Mouse (Mus musculus) spleen, adult 12 weeks (tissue): ENCODE measurements around the gene Foxg1.

Experiments used
- DNase-seq: peaks from one replicate; pipeline ENCODE4 v3.0.0; 2022; ENCODE audit warnings: low spot score

Gene Foxg1

DNA sequence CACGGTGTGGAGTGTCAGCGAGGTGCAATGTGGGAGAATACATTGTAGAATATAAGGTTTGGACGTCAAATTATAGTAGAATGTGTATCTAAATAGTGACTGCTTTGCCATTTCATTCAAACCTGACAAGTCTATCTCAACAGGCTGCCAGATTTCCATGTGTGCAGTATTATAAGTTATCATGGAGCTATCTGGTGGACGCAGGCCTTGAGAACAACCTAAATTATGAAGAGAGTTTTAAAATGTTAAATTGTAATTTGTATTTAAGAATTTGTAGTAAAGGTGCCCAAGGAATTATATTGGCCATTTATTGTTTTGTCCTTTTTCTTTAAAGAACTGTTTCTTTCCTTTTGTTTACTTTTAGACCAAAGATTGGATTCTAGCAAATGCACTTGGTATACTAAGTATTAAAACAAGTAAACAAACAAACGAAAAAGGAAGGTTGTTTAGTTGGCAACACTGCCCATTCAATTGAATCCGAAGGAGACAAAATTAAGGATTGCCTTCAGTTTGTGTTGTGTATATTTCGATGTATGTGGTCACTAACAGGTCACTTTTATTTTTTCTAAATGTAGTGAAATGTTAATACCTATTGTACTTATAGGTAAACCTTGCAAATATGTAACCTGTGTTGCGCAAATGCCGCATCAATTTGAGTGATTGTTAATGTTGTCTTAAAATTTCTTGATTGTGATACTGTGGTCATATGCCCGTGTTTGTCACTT is 3.8 kb downstream of the Foxg1 start:
- DNase-seq = no peak

DNA sequence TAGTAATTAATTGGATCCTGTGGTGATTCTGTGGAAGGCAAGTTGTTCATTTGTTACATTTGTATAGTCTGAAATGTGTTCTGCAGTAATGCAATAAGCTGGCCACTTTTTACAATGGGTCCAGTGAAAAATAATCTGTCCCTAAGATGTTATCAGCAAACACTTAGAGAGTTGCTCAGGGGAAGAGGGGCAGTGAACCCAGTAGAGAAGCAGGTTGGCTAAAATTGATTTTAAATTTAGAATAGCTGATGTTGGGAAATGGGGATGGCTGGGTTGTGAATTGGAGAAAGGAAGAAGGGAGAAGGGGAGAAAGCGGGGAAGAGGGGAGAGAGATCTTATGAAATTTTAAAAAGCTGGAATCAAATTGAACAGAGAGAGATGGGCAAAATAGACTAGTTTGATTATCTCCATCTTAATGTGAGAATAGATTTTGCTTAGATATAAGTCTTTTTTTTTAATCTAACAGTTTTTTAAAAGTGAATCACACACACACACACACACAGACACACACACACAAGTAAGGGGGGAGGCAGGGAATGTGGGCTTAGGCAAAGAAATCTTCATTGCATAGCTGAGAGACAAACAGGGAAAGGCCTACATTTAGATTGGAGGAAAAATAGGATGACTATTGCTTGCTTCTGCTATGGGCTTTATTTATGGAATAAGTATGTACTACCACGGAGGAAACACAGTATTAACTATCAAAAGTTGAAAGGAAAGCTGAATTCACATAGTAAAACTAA is 5.6 kb downstream of the Foxg1 start:
- DNase-seq = no peak

DNA sequence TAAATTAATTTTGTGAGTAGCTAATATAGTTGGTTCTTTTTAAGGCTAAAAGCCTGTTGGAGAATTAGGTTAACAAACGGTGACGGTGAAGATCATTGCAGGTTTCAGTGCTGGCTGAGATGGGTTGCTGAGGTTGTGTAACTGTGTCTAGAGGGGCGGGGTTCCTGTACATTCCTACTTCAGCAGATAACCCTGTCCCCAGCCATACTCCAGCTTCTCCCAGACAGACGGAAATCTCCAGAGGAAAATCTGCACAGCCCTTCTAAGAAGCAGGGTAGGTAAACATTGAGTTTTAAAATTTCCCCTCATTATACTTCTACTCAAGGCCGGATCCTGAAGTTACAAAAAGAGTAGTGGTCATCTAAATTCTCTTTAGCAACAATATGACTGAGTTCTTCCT is 7.2 kb downstream of the Foxg1 start:
- DNase-seq = no peak

DNA sequence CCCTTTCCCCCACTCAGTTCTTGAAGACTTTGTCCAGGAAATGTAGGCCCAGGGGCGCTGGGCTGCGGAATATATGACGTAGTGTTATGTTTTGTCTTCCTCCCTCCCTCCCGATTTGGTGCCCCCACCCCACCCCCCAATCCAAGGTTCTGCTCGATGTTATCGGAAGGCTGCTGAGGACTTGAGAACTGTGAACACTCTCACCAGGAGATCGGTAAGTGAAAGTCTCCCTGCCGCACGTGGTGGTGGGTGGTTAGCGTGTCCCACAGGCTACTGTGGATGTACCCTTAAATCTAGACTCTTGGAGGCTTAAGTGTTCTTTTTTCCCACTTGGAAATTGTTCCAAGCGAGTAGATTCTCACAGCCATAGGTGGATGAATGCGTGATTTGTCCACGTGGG is 7.8 kb downstream of the Foxg1 start:
- no peak for DNase-seq

DNA sequence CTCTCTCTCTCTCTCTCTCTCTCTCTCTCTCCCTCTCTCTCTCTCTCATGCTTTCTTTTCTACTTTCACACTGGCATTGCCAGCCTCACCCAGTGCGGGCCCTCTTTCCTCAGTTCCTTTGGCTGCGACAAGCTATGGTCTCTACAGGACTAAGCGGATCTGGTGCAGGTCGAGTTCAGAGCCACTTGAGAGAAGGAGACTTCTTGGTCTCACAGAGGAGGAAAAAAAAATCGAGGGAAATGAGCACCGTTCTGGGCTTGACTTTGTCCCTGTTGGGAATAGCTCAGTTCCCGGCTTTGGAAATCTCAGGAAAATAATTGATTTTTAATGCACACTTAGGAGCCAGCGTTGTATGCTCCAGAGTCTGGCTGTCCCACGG is 8.5 kb downstream of the Foxg1 start:
- no peak for DNase-seq

DNA sequence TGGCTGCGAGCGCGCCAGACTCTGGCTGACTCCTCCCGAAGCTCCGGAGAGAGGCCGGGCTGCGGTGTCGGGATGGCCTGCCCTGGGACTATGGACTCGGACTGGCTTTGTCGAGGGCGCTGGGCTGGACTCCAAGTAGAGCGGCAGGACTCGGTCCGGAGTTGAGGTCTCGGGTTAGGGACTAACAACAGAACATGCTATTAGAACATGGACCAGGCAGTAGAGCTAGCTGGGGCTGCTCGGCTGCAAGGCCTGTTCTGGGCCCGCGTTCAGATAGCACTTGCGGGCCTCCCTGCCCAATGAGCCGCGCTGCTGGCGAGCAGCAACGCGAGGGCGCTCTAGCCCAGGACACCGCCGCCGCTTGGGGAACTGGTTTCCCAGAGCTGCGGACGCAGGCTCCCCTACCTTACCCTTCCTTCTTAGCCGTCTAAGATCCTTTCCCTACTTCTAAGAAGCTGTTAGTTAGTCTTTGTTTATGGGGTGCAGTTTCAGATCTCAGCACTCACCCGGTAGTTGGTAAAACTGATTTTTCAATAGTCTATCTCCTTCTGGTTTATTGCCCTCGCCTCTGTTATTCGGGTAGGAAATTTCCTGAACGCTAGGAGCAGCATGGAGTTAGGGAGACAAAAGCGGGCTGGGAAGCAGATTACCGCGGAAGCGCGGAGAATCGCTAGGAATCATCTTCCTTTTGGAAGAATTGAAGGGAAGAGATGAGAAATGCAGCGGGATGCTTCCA is 9.0 kb downstream of the Foxg1 start:
- no peak for DNase-seq

DNA sequence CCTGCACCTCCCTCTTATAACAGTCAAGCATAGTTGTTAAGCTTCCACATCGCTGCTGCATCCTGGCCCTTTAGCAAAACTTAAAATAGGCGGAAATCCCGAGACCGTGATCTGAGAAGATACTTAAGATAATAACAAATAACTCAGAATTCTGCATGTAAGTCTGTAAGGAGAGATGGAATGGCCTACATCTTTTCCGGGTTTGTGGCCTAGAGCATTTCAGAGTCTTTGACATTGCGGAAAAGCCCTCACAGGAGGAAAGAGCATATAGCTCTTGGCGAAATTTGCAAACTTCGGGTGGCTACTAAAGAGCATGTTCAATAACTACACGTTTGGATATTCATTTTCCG is 9.6 kb downstream of the Foxg1 start:
- DNase-seq = no peak

DNA sequence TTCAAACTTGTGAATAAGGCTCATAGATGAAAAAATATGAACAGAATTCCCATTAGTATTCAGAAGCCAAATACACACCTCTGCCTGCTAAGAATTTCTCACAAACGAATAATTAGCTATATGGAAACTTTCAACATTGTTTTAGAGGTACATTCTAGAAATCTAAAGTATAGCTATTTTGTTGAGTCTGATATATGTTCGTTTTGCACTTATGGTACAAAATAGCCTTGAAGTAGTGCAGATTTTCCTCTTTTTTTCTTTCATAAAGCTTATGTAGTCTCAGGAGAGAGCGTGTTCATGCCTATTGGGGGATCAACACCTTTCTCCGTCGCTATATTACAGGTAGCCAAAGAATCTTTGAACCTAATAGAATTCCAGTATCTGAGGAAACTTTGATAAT is 10.4 kb downstream of the Foxg1 start:
- DNase-seq = no peak

DNA sequence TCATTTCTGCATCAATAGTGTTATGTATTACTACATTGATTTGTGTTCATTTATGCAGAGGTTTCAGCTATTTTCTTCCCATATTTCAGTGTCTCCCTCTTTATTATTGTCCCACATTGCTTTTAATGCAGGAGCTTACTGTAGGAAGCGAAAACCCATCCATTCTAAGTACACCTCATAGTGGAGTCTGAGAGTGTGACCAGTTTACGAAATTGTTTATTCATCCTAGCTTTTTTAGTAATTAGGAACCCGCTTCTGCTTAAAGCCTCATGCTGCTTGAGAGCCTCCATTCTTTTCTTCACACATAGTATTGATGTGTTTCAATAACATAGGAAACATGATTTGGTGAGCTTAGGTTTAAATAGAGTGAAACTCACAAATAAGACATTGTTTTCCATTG is 11.2 kb downstream of the Foxg1 start:
- DNase-seq = no peak

DNA sequence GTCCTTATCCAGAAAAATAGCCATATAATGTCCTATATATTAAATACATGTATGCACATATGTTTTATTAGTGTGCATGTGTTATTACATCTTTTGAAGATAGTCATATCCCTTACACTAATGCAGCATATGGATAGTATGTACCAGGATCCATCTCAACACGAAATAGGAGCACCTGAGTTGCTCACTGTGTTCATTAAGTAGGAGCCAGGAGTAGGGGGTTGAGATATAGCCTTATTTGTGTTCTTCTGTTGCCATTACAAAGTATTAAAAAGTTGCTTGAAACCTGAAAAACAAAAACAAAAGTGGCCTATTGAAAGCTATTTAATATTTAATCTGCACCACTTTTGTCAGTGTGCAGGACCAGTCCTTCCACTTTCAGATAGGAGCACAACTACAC is 11.7 kb downstream of the Foxg1 start:
- DNase-seq = no peak

DNA sequence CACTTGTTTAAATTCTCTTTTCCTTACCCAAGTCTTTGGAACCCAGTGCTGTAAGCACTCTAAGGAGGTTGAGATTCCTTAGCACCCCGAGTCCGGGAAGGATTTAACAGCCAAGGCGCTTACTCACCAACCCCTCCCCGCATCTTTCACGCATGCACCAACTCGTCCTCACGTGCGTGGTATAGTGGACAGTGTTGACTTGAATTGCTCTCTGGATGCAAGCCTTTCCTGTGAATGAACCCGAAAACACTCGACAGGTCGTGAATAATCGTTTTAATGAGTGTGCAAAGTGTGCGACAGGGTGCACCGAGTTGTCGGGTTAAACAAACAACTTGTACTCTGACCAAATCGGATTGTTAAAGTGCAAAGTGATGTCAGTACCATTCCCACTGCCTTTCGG is 12.4 kb downstream of the Foxg1 start:
- DNase-seq = no peak

DNA sequence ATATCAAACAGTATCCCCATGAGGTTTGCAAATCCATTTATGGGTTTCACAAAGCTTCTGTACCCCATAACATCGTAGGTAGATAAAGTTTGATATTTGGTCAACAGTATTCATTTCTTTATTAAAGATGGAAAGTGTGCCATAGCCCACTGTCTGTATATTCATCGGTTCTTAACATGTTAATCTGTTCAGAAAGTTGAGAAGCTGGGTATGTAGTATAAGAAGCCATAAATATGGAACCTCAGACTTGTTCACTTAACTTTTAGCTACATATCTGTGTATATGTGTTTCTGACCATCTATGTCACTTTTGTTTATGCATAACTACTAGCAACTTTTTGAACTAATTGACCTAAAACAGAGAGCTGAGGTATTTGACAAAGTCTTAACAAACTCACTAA is 13.5 kb downstream of the Foxg1 start:
- no peak for DNase-seq

DNA sequence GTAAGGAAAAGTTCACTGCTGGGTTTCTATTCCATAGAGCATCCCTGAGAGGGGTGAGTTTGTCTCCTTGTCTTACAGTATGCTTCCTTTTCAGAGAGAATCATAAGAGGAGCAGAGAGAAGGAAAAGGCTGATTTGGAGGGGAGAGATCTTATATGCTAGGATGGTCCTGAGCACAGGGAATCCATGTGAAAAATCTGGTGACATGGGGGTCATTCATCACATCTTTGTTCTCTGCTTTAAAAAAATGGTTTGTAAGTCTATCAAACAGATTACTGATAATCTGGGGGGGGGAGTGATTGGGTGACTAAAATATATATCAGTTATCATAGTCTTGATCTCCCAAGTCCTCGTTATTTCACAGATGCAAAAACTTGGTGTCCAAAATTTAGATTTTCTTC is 14.3 kb downstream of the Foxg1 start:
- DNase-seq = no peak

DNA sequence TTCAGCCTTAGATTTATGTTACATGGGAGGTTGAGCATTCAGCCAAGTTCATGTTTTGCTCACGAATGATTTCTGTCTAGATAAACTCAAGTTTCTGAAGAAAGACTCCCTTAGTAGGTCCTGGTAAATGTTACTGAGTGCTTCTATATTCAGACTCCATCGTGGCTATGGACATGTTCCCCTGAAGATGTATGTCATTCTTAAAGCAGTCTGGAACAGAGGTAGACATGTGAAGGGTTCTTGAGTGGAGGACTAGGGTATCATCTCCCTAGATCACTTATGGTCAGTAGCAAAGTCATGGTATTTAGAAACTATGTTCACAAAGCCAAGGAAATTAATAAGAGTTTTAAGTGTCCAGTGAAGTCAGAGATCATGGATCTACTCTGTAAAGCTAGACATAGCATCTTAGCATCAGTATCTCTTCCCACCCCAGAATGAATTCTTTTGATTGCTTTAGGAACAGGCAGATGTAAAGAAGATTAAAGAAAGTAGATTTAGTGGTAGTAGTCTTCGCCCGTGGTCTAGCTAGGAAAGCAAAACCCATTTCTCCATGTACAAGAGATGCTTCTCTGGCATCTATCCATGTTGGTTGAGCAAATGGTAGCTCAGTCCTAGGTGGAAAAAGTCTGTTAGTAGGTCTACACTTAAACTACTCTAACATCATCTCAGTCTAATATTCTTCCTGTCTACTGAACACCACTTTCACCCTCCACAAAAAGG is 15.1 kb downstream of the Foxg1 start:
- DNase-seq = no peak

DNA sequence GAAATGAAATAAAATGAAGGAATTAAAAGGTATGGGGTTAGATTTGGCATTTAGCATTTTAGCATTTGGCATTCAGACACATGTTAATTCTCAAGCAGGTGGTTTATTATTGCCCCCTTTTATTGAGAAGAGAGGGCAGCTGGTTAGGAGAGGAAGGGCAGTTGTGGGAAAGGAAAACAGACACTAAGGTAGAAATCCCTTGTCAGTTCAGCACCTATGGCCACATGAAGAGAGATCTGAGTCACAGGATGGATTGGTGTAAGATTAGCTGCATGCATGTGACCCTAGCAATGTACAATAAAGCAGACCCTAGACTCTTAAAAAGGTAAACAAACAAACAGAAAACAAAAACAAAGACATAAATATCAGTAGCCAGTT is 15.7 kb downstream of the Foxg1 start:
- no peak for DNase-seq

DNA sequence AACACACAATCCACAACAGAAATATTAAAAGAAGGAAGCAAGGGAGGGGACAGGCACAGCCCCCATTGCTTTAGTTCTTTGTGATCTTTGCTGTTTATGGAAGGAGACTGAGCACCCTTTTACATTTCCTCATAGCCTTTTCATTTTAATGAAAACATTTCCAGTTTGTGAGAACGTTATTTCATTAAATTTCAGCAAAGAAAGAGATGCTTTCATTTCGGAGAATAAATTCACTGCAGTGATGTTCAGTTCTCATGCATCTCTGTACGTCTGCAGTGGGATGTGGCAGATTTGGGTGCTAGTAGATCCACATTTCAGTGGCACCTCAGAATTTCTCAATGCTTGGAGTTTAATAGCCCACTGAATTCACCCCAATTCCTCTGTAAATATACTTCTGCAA is 16.2 kb downstream of the Foxg1 start:
- no peak for DNase-seq

DNA sequence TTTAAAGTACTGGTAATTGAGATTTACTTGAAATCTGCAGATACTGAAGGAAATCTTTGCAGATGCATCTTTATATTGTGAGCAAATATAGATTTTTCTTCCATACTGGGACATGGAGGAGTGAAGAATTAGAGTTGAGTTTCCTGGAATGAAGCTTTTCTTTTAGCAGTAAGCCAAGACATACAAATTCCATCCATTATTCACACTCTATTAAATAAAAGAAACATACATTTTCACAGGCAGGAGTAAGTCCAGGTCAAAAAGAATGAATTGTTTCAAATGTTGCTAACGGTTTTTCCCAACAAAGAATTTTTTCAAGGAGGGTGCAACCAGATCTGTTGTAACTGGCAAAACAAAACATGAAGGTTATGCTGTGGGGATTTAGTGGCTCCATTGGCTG is 17.2 kb downstream of the Foxg1 start:
- no peak for DNase-seq

DNA sequence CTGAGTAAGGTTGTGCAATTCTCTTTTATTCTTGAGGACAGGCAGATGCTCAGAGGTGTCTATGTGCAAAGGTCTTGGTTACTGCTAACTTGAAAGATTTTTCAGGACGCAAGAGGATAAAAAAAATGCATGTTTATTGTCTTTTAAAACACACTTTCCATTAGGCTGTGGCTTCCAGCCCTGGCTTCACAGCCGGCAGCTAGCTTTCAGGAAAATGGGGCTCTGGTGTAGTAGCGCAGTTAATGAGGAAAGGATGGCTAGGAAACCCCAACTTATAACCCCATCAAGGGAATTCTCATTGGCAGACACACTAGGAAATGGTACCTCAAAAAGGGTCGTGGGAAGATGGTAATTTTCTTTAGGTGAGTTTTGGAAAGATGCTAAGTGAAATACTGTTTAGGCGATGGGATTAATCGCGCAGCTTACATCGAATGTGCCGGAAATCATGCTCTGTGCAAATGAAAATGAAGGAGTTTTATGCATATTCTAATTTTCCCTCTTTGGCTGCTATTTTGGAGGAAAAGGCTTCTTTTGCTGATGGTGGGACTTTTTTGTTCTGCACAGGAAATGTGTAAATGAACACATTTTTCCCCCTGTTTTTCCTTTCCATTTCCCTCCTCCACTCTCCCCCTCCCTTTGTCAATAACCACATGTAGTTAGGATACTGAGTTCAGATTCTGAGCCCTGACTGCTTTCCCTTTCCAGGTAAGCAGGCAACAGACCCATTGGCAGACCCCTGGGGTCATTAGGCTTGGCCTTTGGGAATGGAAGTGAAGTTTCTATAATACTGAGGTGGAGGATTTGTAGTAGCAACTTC is 17.8 kb downstream of the Foxg1 start:
- DNase-seq = no peak

DNA sequence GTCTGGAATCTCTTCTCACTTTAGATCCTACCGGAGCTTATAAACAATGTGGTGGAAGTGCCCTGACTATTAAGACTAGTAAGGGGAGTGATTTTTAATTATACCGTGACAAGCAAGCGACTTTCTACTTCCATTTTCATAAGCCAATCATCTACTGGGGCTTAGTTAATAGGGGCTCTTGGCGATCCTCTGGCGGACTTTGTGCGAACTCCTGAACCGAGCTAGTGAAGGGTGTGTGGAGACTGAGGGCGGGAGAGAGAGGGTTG is 18.3 kb downstream of the Foxg1 start:
- no peak for DNase-seq

DNA sequence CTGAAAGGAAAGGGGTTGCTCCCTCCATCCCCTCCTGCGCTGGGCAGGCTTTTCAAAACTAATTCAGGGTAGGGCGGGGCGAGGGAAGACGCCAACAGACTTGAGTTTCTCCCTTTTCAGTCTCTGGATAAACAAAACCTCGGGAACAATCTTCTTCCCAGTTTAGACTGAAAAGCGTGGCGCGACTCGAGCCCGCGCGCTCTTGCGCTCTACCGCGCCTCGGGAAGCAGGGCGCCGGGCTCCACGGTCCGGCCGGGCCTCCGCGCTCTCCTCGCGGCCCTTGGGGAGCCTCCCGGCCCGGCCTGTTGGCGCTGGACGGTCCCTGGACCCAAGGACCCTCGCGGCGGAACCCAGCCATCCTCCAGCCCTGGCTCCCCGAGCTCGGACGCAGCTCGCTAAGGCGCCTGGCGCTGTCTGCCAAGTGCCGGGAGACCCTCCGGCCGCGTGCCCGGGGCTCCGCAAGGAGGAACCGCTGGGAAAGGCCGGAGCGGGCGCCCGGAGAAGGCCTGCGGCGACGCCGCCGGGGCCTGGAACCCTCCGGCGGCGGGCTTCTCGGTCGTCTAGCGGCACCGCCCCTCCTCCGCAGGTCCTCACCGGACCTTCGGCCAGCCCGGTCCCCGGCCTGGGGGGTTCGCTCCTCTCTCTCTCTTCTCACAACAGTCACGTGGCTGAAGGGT is 18.8 kb downstream of the Foxg1 start:
- DNase-seq = no peak

DNA sequence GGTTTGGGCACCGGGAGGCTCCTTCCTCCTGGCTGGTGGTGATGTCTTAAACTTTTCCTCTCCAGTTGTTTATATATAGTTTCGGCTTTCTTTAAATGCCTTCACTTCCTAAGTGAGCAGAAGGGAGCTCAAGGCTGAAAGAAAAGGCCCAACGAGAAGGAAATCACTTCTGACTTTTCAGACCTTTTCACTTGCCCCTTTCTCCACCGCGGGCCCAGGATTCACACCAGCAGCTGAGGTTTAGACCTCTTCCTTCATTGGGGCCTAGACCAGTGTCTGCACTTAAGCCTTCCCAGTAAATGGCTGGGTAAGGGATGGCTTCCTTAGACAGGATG is 19.3 kb downstream of the Foxg1 start:
- DNase-seq = no peak

DNA sequence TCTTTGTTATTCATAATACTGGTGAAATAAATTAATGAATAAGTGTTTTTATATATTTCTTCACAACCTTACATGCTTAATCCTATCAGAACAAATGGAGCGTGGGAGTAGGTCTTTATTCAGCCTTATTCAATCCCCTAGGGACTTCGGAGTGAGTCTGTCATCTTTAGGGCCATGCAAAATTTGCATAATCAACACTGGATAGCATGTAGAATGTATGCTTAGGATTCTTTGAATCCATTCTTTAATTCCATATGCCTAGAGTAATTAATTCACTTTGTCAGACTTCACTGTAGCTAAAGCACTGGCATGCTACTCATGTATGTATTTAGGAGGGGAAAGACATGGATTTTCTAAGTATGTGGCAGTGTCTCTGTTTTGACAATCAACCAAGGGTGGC is 27.4 kb downstream of the Foxg1 start:
- DNase-seq = no peak
